Mouse (Mus musculus): ENCODE data around the gene Gdpd4.

Gene Gdpd4

DNA sequence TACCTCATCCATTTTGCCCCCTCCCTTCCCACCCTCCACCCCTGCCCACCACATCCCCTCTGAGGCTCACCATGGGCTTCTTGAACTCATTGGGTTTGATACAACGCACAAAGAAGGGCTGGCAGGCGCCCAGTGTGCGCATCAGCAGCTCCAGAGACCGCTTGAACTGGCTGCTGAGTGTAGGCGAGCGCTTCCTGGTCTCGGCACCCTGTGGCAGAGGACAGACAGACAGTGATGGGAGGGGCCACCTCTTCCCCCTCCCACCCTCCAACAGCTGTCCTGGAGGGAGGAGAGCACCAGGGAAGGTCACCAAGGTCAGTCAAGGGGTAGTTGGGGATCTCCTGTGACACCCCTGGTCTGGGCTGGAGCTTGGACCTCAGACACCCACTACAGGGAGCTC lies 165.6 kb downstream of the Gdpd4 start:
- no peak for DNase-seq (ENCODE audit: low spot score)

DNA sequence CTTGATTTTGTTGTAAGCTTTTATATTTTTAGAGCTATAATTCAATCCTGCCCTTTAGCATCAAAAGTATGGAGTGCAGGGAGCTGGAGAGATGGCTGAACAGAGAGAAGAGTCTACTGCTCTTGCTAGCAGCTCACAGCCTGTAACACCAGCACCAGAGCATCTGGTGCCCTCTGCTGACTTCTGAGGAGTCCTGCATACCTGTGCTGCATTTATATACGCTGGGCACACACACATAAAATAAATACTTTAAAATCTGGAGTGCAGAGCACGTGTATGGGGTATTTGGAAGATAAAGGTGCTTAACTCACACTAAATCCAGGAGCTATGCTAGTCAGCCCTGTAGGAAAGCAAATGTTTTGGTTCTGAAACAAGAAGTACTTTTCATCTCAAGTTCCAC lies 166.6 kb downstream of the Gdpd4 start:
- DNase-seq (ENCODE audit: low spot score) = no peak

DNA sequence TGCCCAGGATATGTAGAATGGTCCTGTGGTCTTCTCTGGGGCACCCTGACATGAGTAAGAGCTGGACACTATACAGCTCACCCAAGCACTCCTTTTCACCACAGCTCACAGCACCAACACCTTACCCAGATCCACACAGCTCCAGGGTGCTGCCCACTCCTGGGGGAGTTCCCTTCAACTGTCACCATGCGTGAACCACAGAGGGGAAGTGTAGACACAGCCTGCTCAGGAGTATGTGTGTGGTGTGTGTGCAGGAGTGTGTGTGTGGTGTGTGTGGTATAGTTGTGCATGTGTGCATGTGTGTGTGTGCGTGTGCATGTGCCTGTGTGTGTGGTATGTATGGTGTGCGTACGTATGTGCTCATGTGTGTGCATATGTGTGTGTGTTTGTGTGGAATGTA lies 176.1 kb downstream of the Gdpd4 start:
- DNase-seq (ENCODE audit: low spot score) = no peak

DNA sequence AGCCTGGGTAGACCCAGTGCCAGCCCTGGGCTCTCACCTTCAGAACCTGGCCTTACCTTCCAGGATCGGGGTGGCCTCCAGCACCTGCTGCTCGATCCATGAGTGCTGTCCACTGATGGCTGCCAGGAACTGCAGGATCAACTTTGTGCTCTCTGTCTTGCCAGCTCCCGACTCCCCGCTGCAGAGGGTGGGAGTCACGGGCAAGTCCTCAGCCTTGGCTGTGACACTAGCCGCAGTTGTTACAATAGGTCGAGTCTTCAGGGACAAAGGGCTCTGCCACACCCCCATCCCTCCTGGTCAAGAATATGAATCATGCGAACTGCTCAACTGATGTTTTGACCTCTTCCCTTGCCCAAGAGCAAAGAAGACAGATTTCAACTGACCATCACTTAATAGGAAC lies 177.8 kb downstream of the Gdpd4 start:
- DNase-seq (ENCODE audit: low spot score) = peak; percentile 77

All from testis, postnatal 14 days (tissue).